Mouse (Mus musculus) naive thymus-derived CD4-positive, alpha-beta T cell, adult 2 months (primary cell): ENCODE results near the gene Creb5.

ENCODE experiments used
- DNase-seq: peaks from one replicate; pipeline ENCODE4 v3.0.0-alpha.2; 2011; ENCODE audit warnings: low read depth

The Creb5 gene

DNA sequence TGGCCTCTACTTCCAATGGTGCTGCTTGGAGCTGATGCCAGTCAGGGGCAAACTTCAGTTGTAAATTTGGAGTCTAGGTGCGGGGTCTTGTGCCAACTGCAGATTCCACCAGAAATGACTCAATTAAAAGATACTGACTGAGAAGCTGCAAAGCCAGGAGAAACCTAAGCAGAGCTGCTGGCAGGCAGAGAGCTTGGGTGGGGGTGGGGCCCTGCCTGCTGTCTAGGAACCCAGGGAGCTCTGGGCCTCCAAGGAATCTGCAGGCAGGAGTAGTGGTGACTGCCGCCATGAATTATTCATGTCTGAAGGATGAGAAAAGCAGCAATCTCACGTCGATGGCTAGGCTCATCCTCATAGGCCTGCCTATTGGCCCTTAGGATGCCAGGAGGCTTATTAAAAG lies 306.5 kb downstream of the Creb5 start:
- no peak for DNase-seq

DNA sequence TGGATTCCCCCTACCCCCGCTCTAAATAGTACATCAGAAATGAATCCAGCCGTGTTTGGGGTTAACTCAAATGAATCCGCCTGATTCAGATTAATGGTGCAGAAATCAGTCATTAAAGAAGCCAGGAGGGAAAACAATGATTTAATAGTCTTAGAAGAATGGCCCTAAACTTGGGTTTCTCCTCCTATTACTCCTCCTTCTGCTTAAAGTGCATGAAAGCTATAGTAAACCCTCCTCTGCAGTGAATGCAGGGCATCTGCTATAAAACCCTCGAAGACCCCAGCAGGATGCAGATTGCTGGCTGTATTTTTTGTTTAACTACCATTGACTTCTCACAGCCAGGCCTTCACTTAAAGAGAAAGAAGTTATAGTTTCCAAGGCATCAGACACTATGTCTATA lies 307.2 kb downstream of the Creb5 start:
- no peak for DNase-seq

DNA sequence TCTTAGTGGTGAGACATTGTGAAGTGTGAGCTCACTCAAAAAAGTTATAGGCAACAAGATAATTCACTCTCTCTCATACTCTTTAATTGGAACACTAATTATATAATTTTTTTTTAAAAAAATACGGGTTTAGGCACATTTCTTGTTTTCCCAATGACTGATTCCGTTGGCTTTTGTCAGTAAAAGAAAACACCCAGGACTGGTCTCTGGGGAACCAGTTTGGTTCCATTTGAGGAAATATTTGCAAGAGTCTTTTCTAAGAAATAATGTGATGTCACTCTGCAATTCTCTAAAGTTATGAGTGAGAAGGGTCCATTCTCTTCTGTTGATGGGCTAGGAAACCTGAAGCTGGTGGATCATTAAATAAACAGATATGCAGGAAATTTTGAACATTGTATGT lies 309.3 kb downstream of the Creb5 start:
- no peak for DNase-seq

GRCm38 (mm10) chr6:53603041-53603440 lies 316.0 kb downstream of the Creb5 start:
- no peak for DNase-seq

- DNase-seq = no peak
Observed at GRCm38 (mm10) chr6:53603695-53604094, 316.6 kb downstream of the Creb5 start.

GRCm38 (mm10) chr6:53604386-53604785 lies 317.3 kb downstream of the Creb5 start:
- no peak for DNase-seq

GRCm38 (mm10) chr6:53605184-53605583 lies 318.1 kb downstream of the Creb5 start:
- no peak for DNase-seq

DNA sequence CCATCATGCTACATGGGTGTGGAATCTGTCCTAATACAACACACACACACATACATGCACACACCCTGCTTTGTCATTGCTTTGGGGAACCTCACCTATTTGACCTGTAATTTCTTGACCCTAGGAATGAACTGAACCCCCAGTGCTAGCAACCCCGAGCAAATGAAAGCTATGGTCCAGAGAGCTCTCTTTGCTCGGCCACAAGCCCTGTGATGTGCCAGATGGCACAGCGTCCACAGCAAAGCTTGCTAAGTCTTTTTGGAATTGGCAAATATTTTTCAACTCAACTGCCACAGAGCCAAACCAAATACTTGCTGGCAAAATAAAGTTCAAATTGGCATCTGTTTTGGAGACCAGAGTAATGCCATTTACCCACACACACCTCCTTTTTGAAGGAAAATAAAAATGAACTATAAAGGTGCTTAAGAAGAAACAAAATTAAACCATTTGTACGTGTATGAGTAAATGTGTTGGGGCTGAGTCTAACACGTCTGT lies 324.4 kb downstream of the Creb5 start:
- DNase-seq = no peak

DNA sequence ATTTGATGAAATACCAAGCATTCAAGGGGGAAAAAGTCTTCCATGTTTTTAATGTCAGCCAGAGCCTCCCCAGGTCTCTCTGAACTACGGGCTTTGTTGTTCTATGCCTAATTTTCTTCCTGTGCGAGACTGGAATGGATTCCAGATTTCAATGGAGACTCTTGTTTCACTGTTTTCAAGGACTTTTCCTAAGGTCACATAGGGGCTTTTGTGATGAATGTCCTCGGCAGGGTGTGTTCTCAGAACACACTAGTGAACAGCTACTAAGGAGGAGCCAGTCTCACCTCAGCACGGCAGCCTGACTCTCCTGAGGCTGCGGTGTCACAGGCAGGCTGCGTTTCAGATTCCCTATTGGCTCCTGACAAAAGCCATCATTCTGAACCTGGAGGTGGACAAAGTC lies 325.6 kb downstream of the Creb5 start:
- no peak for DNase-seq

GRCm38 (mm10) chr6:53615440-53616211 lies 328.6 kb downstream of the Creb5 start:
- DNase-seq = no peak

GRCm38 (mm10) chr6:53618164-53618563 lies 331.1 kb downstream of the Creb5 start:
- DNase-seq = no peak

- DNase-seq = no peak
Observed at GRCm38 (mm10) chr6:53619676-53620075, 332.6 kb downstream of the Creb5 start.

DNA sequence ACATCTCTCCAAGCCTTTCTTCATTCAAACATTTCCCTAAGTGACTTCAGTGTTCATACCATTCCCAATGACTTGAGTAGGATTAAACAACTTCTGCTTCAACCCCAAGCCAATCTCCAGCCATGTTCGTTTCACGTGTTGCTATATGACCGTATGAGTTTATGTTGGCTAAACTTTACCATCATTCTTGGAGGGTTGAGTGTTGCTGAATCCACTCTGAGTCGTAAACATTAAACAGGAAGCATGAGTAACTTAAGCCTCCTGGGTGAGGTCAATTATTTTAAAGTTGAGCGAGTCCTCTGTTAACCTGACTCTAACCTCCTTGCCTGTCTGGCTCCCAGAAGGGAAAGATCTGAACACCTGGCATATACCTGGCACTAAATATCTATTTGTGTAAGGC lies 334.2 kb downstream of the Creb5 start:
- DNase-seq = no peak

DNA sequence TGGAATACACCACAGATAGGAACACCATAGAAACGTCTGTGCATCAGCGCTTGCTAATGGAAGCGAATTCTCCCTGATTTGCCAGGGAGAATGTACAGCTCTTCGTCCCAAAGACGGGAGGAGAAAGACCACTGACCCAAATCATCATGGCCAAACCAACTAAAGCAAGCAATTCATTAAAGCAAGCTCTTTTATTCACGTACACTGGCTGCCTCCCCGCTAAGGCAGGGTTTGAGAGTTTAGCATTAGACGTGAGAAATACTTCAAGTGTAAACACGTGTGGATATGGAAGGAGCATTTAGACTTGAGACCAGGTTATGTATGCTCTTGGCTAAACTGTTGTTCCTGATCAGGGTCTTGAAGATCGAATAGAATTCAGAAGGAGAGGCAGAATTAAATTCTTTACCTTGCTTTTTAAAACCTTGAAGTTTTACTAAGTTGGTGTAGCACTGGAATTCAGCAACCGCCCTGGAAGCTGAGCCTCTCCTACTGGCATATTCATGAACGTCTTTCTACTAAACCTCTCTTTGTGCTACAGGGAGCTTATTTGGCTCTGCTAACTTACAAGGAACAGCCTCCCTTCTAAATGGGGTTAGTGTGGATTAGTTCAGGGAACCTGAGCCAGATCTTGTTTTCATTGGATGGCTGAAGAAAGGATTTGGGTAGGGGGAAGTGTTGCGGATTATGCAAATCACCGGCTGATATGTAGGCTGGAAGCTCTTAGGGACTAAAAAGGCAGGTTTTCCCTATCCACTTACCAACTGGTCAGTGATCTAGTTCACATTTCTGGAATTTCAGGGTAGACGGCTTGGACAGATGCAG lies 337.6 kb downstream of the Creb5 start:
- DNase-seq = no peak

DNA sequence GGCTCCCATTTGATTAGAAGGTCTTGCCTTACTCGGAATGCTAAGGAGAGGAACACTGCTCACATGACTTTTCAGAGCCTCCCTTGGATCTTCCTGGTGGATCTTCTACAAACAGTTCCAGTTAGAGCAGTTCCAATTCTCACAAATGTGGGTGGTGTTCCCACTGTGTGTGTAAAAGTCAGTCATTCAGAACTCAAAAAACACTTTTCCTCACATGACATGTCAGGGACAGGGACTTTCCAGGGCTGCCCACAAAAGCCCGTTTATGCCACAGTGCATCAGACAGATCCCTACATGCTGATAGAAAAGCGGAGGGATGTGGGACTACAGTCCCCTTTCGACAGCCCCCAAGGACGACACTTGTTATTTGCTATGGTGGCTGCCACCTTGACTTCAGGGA lies 339.0 kb downstream of the Creb5 start:
- no peak for DNase-seq

DNA sequence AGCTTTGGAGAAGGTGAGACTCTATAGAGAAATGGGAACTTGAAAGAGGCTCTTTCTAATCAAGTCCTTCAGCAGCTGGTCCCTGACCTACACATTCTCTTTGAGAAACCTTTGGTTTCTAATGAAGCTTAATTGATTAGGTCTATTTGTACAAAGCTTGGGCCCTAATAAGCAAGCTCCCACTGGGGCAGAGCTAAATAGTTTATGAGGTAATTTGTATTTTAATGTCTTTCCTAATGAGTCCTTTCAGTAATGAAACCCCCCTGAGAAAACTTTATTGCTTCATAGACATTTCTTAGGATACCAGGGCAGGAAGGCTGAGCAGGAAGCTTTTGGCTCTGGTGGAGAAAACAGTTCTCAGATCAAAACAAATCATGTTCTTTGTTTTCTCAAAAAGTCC lies 341.6 kb downstream of the Creb5 start:
- no peak for DNase-seq

DNA sequence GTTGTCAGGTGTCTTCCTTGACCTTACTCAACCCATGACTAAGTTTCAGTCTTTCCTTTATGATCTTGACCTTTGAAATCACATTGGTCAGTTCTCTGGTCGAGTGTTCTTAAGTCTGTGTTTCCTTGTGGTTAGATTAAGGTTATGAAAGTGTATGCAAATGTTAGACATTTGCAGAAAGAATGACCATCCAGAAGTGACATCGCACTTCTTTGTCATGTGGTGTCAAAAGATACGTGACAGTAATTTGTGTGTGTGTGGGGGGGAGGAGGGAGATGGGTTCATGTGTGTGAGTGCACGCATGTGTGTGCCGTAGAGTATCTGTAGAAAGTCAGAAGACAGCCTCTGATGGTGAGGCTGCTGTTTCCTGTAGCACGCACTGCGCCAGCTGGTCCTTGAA lies 348.4 kb downstream of the Creb5 start:
- DNase-seq = no peak

DNA sequence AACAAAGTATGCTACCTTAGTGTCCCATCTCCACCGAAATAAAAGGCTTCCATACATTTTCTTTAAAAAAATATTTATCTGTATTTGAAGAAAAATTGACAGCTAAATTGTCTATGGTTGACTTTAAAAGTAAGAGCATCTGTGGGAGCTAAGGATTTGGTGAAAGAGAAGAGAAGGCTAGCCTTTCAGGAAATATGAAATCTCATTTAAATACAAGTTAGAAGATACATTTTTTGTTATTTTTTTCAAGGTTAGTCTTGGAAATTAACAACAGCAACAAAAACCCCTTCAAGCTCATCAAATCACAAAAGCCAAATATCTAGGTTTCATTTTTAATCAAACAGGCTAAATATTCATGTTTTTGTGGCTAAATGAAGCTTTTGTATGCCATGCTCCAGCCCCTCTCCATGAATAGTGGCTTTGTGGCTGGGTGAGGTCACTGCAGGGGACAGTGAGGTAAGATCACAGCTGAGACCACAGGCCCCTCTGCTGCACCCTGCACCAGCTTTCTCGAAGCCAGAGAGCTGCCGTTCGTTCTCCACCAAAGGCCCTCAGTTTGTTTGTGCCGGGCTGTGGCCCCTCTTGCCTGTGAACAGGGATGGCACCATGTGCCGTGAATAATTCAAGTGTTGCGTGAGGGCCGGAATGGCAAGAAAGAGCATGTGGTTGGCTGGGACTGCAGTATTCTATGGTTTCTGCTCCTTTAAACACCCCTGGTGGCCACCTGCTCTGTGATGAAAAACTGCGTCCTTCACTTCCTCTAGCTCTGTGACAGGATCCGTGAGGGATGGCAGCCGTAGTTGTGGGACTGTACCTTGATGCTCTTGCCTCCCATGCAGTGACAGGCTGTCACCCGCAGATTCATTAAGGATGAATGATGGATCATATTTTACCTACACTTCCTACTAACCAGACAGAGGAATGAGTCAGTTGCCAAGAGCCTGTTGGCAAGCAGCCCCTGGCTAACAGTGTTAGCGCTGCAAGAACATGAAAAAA lies 350.6 kb downstream of the Creb5 start:
- DNase-seq = no peak

GRCm38 (mm10) chr6:53641633-53642605 lies 354.8 kb downstream of the Creb5 start:
- no peak for DNase-seq

DNA sequence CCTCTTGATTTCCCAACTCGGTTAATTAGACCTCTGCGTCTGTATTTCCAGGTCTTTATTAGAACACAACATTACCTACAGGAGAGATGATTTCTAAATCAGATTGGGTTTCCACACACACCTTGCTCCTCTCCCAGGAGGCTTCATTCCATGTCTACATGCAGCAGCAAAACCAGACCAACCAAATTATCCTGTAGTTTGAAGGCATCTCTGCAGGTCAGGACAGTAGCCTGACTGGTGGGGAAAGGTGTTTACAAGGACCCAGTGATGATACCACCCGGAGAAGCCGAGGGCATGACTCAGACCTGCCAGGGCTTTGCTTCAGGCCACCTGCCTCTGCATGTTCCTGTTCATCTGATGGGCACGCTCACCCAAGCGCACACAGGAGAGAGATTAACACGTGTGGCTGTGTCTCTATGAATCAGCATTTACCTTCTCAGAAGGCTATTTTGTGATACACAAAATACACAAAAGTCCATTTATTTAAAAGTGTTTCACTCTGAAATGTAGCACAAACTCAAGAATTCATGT lies 355.8 kb downstream of the Creb5 start:
- DNase-seq = no peak

GRCm38 (mm10) chr6:53643481-53643880 lies 356.4 kb downstream of the Creb5 start:
- DNase-seq = no peak
